Mouse (Mus musculus): Measurements from ENCODE around the gene Thoc5.

The Thoc5 gene

DNA sequence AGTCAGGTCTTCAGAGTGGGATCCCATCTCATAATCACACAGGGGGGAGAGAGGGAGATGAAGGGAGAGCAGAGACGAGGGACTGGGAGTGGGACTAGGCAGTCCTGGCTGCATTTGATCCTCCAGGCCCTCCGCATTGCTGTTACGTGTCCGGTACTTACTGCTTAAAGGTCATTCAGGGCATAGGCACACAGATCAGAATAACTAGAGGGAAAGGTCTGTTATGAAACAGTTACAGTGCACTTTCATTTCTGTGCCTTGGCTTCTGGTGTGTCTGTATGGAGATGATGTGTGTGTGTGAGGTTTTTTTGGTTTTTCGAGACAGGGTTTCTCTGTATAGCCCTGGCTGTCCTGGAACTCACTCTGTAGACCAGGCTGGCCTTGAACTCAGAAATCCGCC, 11.1 kb downstream of the Thoc5 start:
- DNase-seq (ENCODE audit: low read depth, low spot score), result no peak

DNA sequence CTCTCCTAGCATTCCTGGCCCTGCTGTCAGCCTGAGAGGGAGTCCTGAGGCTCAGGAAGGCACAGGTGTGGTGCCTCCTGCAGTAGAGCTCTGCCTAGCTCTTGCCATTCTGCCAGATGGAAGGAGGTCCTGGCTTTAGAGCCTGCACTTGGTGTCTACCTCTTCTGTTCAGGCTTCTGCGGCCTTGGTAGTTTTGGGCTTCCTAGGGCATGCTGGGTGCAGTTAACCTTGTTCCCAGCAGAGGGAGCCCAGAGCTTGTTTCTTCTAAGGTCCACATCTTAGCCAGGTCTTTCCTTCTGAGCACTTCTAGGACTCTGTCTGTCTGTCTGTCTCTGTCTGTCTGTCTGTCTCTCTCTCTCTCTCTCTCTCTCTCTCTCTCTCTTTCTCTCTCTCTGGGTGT, 20.9 kb downstream of the Thoc5 start:
- DNase-seq (ENCODE audit: low read depth, low spot score), result peak; percentile 80

- DNase-seq (ENCODE audit: low read depth, low spot score), result no peak
Measured at GRCm38 (mm10) chr11:4921281-4921680, 26.2 kb downstream of the Thoc5 start.

- no peak for DNase-seq (ENCODE audit: low read depth, low spot score)
Measured at GRCm38 (mm10) chr11:4921751-4922150, 26.6 kb downstream of the Thoc5 start.

- no peak for DNase-seq (ENCODE audit: low read depth, low spot score)
Measured at GRCm38 (mm10) chr11:4927224-4927623, 32.1 kb downstream of the Thoc5 start.

DNA sequence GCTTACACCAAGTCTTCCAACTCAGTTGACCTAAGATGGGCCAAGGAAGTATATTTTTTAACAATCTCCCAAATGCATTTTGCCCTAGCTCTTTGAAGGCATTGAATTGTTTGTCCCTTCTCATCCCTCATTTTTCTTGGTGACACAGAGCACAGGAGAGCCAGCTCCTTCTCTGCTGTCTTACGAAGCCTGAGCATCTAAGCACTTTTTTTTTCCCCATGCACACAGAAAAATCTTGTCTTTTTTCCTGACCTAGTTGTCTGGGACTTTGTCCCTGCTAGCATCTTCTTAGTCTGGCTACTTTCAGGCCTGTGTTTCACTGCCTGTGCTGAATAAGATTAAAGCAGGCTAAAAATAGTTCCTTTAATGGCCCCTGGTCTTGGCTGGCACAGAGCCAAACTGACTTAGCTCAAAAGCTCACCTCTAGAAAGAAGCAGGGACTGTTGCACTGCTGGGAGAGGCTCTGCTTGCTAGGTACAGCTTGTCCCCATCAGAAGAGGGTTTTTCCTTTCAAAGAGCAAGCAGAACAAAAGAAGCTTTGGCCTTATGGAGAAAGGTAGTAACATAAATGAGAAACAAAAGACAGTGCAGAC, 36.0 kb downstream of the Thoc5 start:
- DNase-seq (ENCODE audit: low read depth, low spot score), result peak; percentile 64

- DNase-seq (ENCODE audit: low read depth, low spot score), result no peak
Measured at GRCm38 (mm10) chr11:4936243-4936642, 41.1 kb downstream of the Thoc5 start.

GRCm38 (mm10) chr11:4946530-4946929, 51.4 kb downstream of the Thoc5 start:
- no peak for DNase-seq (ENCODE audit: low read depth, low spot score)

- peak; percentile 84 for DNase-seq (ENCODE audit: low read depth, low spot score)
Measured at GRCm38 (mm10) chr11:4946947-4947812, 52.1 kb downstream of the Thoc5 start.

GRCm38 (mm10) chr11:4947813-4948174, 52.7 kb downstream of the Thoc5 start, which contains the start of gene Nefh:
Nefh (minus strand) TSS chr11:4948064.
- DNase-seq (ENCODE audit: low read depth, low spot score), result peak; percentile 56

GRCm38 (mm10) chr11:4948792-4949191, 53.7 kb downstream of the Thoc5 start:
- peak; percentile 10 for DNase-seq (ENCODE audit: low read depth, low spot score)

DNA sequence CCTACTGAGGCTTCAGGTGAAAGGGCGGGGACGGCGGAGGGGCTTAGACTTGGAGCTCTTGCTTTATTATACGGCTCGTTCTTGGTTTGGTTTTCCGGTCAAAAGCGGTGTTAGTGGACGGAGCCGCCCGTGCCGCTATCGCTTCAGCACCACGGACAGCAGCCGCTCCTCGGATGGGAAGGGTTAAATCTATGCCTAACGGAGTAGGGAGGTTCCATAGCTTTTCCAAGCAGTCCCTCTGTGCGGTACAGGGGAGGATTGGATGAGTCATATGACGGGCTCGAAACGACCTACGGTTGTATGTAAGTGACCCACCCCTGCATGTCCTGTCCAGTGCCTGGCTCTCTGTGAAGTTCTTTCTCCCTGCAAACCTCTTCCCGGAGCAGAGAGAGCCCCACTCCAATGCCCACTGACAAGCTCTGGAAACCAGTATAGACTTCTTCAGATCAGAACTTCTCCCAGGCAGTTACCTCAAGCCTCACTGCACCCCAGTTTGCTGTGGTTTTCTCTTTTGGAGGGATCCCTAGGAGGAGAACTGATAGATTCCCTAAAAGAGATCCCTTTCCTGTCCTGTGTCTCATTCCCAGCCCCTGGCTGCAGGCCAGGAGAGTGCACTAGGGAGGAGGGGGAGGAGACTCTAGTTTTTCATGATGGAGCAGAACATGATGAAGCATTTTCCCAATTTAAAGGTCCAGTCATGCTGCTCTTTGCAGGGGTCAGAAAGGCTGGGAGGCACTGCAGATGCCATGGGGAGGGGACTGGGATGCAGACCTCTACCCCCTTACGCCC, 54.3 kb downstream of the Thoc5 start:
- DNase-seq (ENCODE audit: low read depth, low spot score), result peak; percentile 73

- DNase-seq (ENCODE audit: low read depth, low spot score), result peak; percentile 19
Measured at GRCm38 (mm10) chr11:4953401-4953800, 58.3 kb downstream of the Thoc5 start.

DNA sequence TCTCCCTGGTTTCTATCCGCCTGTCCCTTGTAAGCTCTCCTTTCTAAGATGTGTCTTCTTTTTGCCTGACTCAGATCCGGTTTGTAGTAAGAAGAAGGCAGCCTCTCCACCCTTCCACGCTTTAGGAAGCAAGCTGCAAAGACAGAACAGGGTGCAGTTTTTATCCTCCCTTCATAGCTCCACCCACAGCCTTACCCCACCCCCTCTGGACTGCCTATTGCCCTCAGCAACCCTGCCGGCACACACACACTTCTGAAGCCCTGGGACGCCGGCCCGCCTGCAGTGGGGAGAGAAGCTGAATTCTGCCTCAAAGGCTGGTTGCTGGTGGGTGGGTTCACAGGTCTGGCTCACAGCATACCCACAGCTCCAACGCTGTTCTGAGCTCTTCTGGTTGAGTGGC, 58.8 kb downstream of the Thoc5 start:
- peak; percentile 79 for DNase-seq (ENCODE audit: low read depth, low spot score)

- DNase-seq (ENCODE audit: low read depth, low spot score), result no peak
Measured at GRCm38 (mm10) chr11:4963099-4963808, 68.1 kb downstream of the Thoc5 start.

DNA sequence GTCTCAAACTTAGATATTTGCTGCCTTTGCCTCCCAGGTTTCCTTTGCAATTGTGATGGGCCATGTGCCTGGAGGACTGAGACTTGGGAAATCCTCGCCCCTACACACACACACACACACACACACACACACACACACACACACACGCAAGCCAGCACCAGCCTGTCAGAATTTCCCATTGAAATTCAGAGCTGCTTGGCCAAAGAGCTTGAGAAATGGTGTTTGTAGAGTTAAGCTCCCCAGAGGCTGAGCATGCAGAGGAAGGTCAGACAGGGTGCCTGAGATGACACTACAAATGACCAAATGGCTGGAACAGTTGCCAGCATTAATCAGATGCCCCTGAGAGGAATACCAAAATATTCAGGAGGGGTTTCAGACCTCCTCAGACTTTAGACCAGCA, 71.2 kb downstream of the Thoc5 start:
- no peak for DNase-seq (ENCODE audit: low read depth, low spot score)

DNA sequence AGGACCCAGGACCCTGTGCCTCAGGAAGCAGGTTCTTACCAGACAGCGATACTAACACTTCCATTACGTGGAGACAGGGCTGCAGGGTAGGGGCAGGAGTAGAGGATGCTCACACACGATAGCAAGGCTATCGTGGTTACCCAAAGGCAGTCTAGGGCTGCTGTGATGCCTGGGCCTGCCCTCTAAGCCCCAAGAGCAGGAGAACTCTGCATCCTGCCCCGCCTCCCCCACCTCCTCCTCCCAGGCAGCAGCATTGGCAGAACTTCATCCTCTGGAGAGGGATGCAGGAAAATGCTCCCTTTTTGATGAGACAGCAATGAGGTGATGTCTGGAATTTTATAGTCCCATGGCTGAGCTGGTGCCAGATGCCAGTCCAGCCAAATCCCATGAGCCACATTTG, 71.8 kb downstream of the Thoc5 start:
- DNase-seq (ENCODE audit: low read depth, low spot score), result no peak

- no peak for DNase-seq (ENCODE audit: low read depth, low spot score)
Measured at GRCm38 (mm10) chr11:4967549-4967948, 72.4 kb downstream of the Thoc5 start.

DNA sequence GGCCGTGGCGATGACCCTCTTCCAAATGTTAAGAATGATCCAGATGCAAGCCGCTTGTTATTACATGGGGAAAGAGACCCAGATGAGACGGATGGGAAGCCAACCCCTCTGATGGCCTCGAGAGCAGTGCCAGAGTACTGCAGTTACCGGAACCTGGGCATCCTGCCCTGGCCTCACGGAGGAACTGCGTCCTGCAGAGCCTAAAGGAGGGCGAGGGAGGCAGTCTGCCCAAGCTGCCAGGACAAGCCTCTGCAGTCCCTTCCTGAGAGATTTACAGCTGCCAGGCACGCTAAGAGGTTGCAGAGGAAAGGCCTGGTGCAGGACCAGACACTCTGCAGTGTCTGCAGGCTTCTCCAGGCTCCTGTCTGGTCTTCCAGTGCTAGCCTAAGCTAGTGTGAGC, 73.3 kb downstream of the Thoc5 start:
- no peak for DNase-seq (ENCODE audit: low read depth, low spot score)

GRCm38 (mm10) chr11:4972967-4973870, 78.1 kb downstream of the Thoc5 start:
- DNase-seq (ENCODE audit: low read depth, low spot score), result peak; percentile 78

DNA sequence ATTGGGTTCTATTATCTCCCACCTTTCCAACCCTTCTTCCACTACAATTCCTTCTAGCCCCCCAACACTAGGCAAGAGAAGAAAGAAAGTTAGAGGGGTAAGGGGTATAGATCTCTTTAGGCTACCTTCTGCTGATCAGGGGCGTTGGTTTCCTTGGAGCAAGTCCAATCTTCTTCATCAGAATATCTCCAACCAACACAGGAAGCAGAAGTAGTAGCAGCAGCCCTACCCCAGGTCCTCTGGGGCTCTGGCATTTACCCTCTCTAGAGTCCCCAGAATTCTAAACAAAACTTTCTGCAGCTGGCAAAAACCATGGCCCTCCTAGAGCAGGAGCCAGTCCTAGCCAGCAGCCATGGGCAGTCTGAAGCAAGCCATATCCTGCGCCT, 78.7 kb downstream of the Thoc5 start:
- DNase-seq (ENCODE audit: low read depth, low spot score), result no peak

Measured in R1 (cell line).